Mouse (Mus musculus): ENCODE results near the gene Mpv17l. TPM values are rescaled to one million over a fixed set of nuclear protein-coding genes. Genes with fewer than 3 reads are reported as not detected.

Mpv17l gene
- polyA plus RNA-seq, 1 experiment from 2014 or later: 1.9 TPM

- Histone ChIP-seq H3K9ac (ENCODE audit: low read depth, low read length) (no peak overlapping the region), H3K4me1 (replicated peaks; ENCODE audit: control insufficient read depth, insufficient read depth, low read length) (no peaks in the 10 kb centered on the region), H3K4me3 (ENCODE audit: low read depth, low read length) (no peak overlapping the region), H3K4me2 (no peak overlapping the region), H3K36me3 (ENCODE audit: control insufficient read depth, insufficient read depth, low read length) (0 out of 2 replicates have a peak, but pooled peaks cover 2% of the 10 kb centered on the region), H3K9me3 (ENCODE audit: control insufficient read depth, low read length) (no peaks in the 10 kb centered on the region), H3K27ac (ENCODE audit: low read depth, low read length) (no peak overlapping the region), H3K27me3 (replicated peaks; ENCODE audit: control insufficient read depth, insufficient read depth, low read length) (no peaks in the 10 kb centered on the region)
- 85% methylated on average over 2 of the region's 2 CpGs for WGBS
- ATAC-seq (replicated peaks; ENCODE audit: low FRiP score) (no peak), DNase-seq (ENCODE audit: low spot score) (no peak)
Observed at GRCm38 (mm10) chr16:13890449-13890848, 12.5 kb upstream of the Mpv17l start.

DNA sequence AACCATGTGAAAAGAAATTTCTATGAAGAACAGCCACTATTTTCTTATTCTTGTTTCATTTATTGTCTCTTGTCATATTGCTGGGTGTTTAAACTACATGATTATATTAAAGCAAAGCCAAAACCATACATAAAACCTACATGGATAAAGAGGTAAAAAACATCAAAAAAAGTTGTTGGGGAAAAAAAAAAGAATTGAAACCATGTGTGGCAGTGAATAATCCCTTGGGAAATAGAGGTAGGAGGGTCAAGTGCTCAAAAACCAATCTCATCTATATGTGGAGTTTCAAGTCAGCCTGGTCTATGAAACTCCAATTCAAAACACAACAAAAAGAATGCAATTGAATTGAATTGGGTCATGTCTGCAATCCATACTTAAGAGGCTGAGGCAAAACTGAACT, 10.1 kb upstream of the Mpv17l start:
- ATAC-seq (replicated peaks; ENCODE audit: low FRiP score) (no peak), DNase-seq (ENCODE audit: low spot score) (no peak)
- H3K27ac ChIP-seq (ENCODE audit: low read depth, low read length): no peak overlapping the region
- no peaks in the 10 kb centered on the region for H3K27me3 ChIP-seq (replicated peaks; ENCODE audit: control insufficient read depth, insufficient read depth, low read length)
- no peak overlapping the region for H3K4me2 ChIP-seq
- H3K9ac ChIP-seq (ENCODE audit: low read depth, low read length): no peak overlapping the region
- H3K36me3 ChIP-seq (ENCODE audit: control insufficient read depth, insufficient read depth, low read length): no peaks in the 10 kb centered on the region
- H3K9me3 ChIP-seq (ENCODE audit: control insufficient read depth, low read length): no peaks in the 10 kb centered on the region
- H3K4me3 ChIP-seq (ENCODE audit: low read depth, low read length): no peak overlapping the region
- H3K4me1 ChIP-seq (replicated peaks; ENCODE audit: control insufficient read depth, insufficient read depth, low read length): no peaks in the 10 kb centered on the region; the same call in 1 of the 2 replicates

DNA sequence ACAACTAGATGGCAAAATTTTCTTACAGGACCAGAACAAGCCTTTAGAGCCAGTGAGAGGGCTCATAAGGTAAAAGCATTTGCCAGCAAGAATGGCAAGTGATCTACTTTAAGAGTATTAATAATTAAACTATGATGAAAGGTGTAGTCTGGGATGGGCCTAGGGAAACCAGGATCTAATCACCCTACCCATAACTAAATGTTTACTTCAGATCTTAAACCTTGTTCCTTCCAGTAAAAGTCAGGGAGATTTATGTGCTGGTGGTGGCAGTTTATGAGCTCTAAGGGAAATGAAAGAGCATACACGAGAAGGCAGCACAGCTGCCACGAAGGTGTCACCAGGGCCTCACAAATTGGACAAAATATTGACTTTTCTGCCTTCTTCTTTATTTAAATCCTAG, 8.9 kb upstream of the Mpv17l start:
- WGBS: 86% methylated on average over 2 of the region's 2 CpGs

GRCm38 (mm10) chr16:13895740-13896139, 7.2 kb upstream of the Mpv17l start:
- H3K27me3 ChIP-seq (replicated peaks; ENCODE audit: control insufficient read depth, insufficient read depth, low read length): no peaks in the 10 kb centered on the region
- no peak for ATAC-seq (replicated peaks; ENCODE audit: low FRiP score)
- H3K4me1 ChIP-seq (replicated peaks; ENCODE audit: control insufficient read depth, insufficient read depth, low read length): peaks cover 3% of the 10 kb centered on the region; the same call in 1 of the 2 replicates
- H3K4me2 ChIP-seq: no peak overlapping the region
- H3K4me3 ChIP-seq (ENCODE audit: low read depth, low read length): no peak overlapping the region
- no peak overlapping the region for H3K9ac ChIP-seq (ENCODE audit: low read depth, low read length)
- H3K9me3 ChIP-seq (ENCODE audit: control insufficient read depth, low read length): no peaks in the 10 kb centered on the region
- no peaks in the 10 kb centered on the region for H3K36me3 ChIP-seq (ENCODE audit: control insufficient read depth, insufficient read depth, low read length)
- WGBS: 78% methylated on average over 3 of the region's 3 CpGs
- DNase-seq (ENCODE audit: low spot score): no peak
- H3K27ac ChIP-seq (ENCODE audit: low read depth, low read length): no peak overlapping the region

More for the DNA sequence above, 8.9 kb upstream of the Mpv17l start:
- H3K9ac ChIP-seq (ENCODE audit: low read depth, low read length): no peak overlapping the region
- no peak for ATAC-seq (replicated peaks; ENCODE audit: low FRiP score)
- H3K27ac ChIP-seq (ENCODE audit: low read depth, low read length): no peak overlapping the region
- peaks cover 3% of the 10 kb centered on the region; the same call in 1 of the 2 replicates for H3K4me1 ChIP-seq (replicated peaks; ENCODE audit: control insufficient read depth, insufficient read depth, low read length)
- no peak for DNase-seq (ENCODE audit: low spot score)
- H3K4me3 ChIP-seq (ENCODE audit: low read depth, low read length): no peak overlapping the region
- no peaks in the 10 kb centered on the region for H3K36me3 ChIP-seq (ENCODE audit: control insufficient read depth, insufficient read depth, low read length)
- H3K4me2 ChIP-seq: no peak overlapping the region
- H3K27me3 ChIP-seq (replicated peaks; ENCODE audit: control insufficient read depth, insufficient read depth, low read length): no peaks in the 10 kb centered on the region
- H3K9me3 ChIP-seq (ENCODE audit: control insufficient read depth, low read length): no peaks in the 10 kb centered on the region

DNA sequence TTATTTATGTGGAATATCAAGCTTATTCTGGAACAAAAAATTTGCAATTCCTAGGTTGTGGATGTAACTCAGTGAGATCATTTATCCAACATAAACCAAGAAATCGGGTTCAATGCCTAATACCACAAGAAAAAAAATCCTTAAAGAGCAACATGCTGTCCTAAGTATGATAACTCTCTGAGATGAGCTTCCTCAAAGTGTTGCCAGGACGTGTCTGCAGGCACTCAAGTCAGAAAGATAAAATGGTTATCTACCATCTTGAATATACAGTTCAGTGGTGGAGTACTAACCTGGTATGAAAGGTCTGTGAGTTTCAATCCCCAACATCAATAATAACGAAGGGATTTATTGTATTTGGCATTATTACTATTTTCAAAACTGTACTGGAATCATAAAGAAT, 6.6 kb upstream of the Mpv17l start:
- WGBS: 57% methylated on average over 3 of the region's 3 CpGs
- no peaks in the 10 kb centered on the region for H3K9me3 ChIP-seq (ENCODE audit: control insufficient read depth, low read length)
- H3K4me2 ChIP-seq: no peak overlapping the region
- DNase-seq (ENCODE audit: low spot score) (no peak), ATAC-seq (replicated peaks; ENCODE audit: low FRiP score) (peak; percentile 60; the same call in 1 of the 2 replicates)
- no peaks in the 10 kb centered on the region for H3K27me3 ChIP-seq (replicated peaks; ENCODE audit: control insufficient read depth, insufficient read depth, low read length)
- H3K36me3 ChIP-seq (ENCODE audit: control insufficient read depth, insufficient read depth, low read length): no peaks in the 10 kb centered on the region
- H3K27ac ChIP-seq (ENCODE audit: low read depth, low read length): no peak overlapping the region
- H3K4me3 ChIP-seq (ENCODE audit: low read depth, low read length): no peak overlapping the region
- H3K9ac ChIP-seq (ENCODE audit: low read depth, low read length): no peak overlapping the region
- H3K4me1 ChIP-seq (replicated peaks; ENCODE audit: control insufficient read depth, insufficient read depth, low read length): peaks cover 4% of the 10 kb centered on the region; the same call in 1 of the 2 replicates

DNA sequence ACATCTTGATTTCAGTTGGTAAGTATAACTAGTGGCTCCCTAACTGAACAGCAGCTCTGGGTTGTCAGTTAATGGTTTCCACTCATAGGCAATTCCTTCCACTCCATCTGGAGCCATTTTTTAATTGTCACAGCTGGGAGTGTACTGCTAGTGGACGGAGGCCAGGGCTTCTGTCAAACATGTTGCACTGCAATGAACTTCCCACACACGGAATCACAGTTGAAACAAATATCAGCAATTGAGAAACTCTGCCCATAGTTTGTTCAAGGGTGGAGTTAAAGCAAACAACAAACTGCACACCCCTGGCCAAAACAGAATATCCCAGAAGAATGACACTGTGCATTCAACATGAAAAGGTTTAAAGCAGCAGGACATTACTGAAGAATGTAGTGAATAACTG, 4.0 kb upstream of the Mpv17l start:
- Histone ChIP-seq H3K27ac (ENCODE audit: low read depth, low read length) (no peak overlapping the region), H3K36me3 (ENCODE audit: control insufficient read depth, insufficient read depth, low read length) (no peaks in the 10 kb centered on the region), H3K9me3 (ENCODE audit: control insufficient read depth, low read length) (no peaks in the 10 kb centered on the region), H3K4me3 (ENCODE audit: low read depth, low read length) (no peak overlapping the region), H3K4me1 (replicated peaks; ENCODE audit: control insufficient read depth, insufficient read depth, low read length) (peaks cover 12% of the 10 kb centered on the region; the same call in 1 of the 2 replicates), H3K4me2 (no peak overlapping the region), H3K27me3 (replicated peaks; ENCODE audit: control insufficient read depth, insufficient read depth, low read length) (no peaks in the 10 kb centered on the region), H3K9ac (ENCODE audit: low read depth, low read length) (no peak overlapping the region)
- DNase-seq (ENCODE audit: low spot score) (no peak), ATAC-seq (replicated peaks; ENCODE audit: low FRiP score) (no peak)
- WGBS: 75% methylated on average over 2 of the region's 2 CpGs

GRCm38 (mm10) chr16:13902397-13902831, 547 bp upstream of the Mpv17l start:
- no peaks in the 10 kb centered on the region for H3K36me3 ChIP-seq (ENCODE audit: control insufficient read depth, insufficient read depth, low read length)
- H3K9ac ChIP-seq (ENCODE audit: low read depth, low read length): peak overlapping the region; percentile 83
- H3K27ac ChIP-seq (ENCODE audit: low read depth, low read length): peak overlapping the region; percentile 54; the same call in 1 of the 2 replicates
- H3K27me3 ChIP-seq (replicated peaks; ENCODE audit: control insufficient read depth, insufficient read depth, low read length): no peaks in the 10 kb centered on the region
- DNase-seq (ENCODE audit: low spot score) (peak; percentile 65), ATAC-seq (replicated peaks; ENCODE audit: low FRiP score) (peak; percentile 59)
- H3K9me3 ChIP-seq (ENCODE audit: control insufficient read depth, low read length): no peaks in the 10 kb centered on the region
- peaks cover 12% of the 10 kb centered on the region; the same call in 1 of the 2 replicates for H3K4me1 ChIP-seq (replicated peaks; ENCODE audit: control insufficient read depth, insufficient read depth, low read length)
- peak overlapping the region; percentile 82 for H3K4me3 ChIP-seq (ENCODE audit: low read depth, low read length)
- H3K4me2 ChIP-seq: peak overlapping the region; percentile 81
- WGBS: under 1% methylated on average over 30 of the region's 30 CpGs

DNA sequence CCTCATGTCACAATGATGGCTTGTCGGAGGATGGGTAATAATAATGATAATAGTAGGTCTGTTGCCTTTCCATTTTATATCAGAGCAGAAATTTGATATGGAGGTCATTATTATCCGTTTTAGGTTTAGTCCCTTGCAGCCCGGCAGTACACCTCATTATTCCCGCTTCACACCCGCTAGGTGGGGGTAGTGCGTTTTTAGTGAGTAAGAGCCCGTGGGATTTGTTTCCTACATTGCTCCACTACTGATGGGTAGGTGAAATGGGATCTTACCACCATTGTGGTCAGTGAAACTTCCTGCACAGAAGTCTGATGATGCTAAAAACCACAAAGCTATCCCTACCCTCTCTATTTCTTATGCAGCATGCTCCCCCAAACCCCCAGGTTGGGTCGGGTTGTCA, 527 bp downstream of the Mpv17l start:
- H3K9me3 ChIP-seq (ENCODE audit: control insufficient read depth, low read length): no peaks in the 10 kb centered on the region
- peak overlapping the region; percentile 81 for H3K4me2 ChIP-seq
- DNase-seq (ENCODE audit: low spot score) (no peak), ATAC-seq (replicated peaks; ENCODE audit: low FRiP score) (peak; percentile 75)
- peak overlapping the region; percentile 82 for H3K4me3 ChIP-seq (ENCODE audit: low read depth, low read length)
- H3K36me3 ChIP-seq (ENCODE audit: control insufficient read depth, insufficient read depth, low read length): no peaks in the 10 kb centered on the region
- 4% methylated on average over 8 of the region's 8 CpGs for WGBS
- no peaks in the 10 kb centered on the region for H3K27me3 ChIP-seq (replicated peaks; ENCODE audit: control insufficient read depth, insufficient read depth, low read length)
- H3K4me1 ChIP-seq (replicated peaks; ENCODE audit: control insufficient read depth, insufficient read depth, low read length): peaks cover 12% of the 10 kb centered on the region; the same call in 1 of the 2 replicates
- peak overlapping the region; percentile 83 for H3K9ac ChIP-seq (ENCODE audit: low read depth, low read length)
- no peak overlapping the region; the same call in 1 of the 2 replicates for H3K27ac ChIP-seq (ENCODE audit: low read depth, low read length)

DNA sequence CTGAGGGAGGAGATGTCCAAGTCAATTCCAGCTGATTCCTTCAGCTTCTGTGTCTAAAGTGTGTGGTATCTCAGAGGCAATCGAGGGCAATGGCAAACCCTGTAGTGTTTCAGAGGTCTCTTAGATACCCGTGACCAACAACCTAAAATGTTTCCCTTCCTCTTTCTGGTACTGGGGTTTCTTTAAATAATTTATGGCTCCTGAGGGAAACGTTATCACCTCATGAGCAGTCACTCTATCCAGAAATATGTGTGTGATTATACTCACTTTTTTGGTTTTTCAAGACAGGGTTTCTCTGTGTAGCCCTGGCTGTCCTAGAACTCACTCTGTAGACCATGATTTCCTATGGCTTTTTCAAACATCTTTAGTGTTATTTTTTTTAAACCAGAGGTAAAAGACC, 4.3 kb downstream of the Mpv17l start:
- WGBS: 64% methylated on average over 3 of the region's 3 CpGs
- no peak for ATAC-seq (replicated peaks; ENCODE audit: low FRiP score)

More for the DNA sequence above, 4.3 kb downstream of the Mpv17l start:
- Histone ChIP-seq H3K9ac (ENCODE audit: low read depth, low read length) (no peak overlapping the region), H3K36me3 (ENCODE audit: control insufficient read depth, insufficient read depth, low read length) (no peaks in the 10 kb centered on the region), H3K9me3 (ENCODE audit: control insufficient read depth, low read length) (no peaks in the 10 kb centered on the region), H3K4me2 (no peak overlapping the region), H3K27ac (ENCODE audit: low read depth, low read length) (no peak overlapping the region), H3K4me3 (ENCODE audit: low read depth, low read length) (no peak overlapping the region), H3K27me3 (replicated peaks; ENCODE audit: control insufficient read depth, insufficient read depth, low read length) (no peaks in the 10 kb centered on the region), H3K4me1 (replicated peaks; ENCODE audit: control insufficient read depth, insufficient read depth, low read length) (no peaks in the 10 kb centered on the region)
- no peak for DNase-seq (ENCODE audit: low spot score)
